Mouse (Mus musculus): Measurements from ENCODE around the gene Memo1.
"Not testable (repeated sequence)": the region's sequence is repeated elsewhere in the genome, so short reads cannot be mapped to it uniquely, and the experiment has no call there.

Gene Memo1

GRCm38 (mm10) chr17:74242788-74243187, 52.5 kb downstream of the Memo1 start:
- no peak for DNase-seq

GRCm38 (mm10) chr17:74240322-74240721, 55.0 kb downstream of the Memo1 start:
- DNase-seq: no peak

GRCm38 (mm10) chr17:74228131-74228759, 67.1 kb downstream of the Memo1 start:
- no peak for DNase-seq

- no peak for DNase-seq
Measured at GRCm38 (mm10) chr17:74217304-74217703, 78.0 kb downstream of the Memo1 start.

GRCm38 (mm10) chr17:74212831-74213524, 82.3 kb downstream of the Memo1 start:
- not testable (repeated sequence) for DNase-seq

GRCm38 (mm10) chr17:74209143-74209908, 86.0 kb downstream of the Memo1 start:
- no peak for DNase-seq

GRCm38 (mm10) chr17:74195943-74196342, 99.4 kb downstream of the Memo1 start:
- no peak for DNase-seq

GRCm38 (mm10) chr17:74194755-74195154, 100.6 kb downstream of the Memo1 start:
- DNase-seq: peak; percentile 22

GRCm38 (mm10) chr17:74193463-74193862, 101.9 kb downstream of the Memo1 start:
- DNase-seq: peak; percentile 17

- DNase-seq: no peak
Measured at GRCm38 (mm10) chr17:74191446-74191845, 103.9 kb downstream of the Memo1 start.

GRCm38 (mm10) chr17:74186197-74186596, 109.1 kb downstream of the Memo1 start:
- DNase-seq: no peak

GRCm38 (mm10) chr17:74184739-74185138, 110.6 kb downstream of the Memo1 start:
- no peak for DNase-seq

- DNase-seq: no peak
Measured at GRCm38 (mm10) chr17:74180889-74181288, 114.4 kb downstream of the Memo1 start.

- not testable (repeated sequence) for DNase-seq
Measured at GRCm38 (mm10) chr17:74179640-74180039, 115.7 kb downstream of the Memo1 start.

- no peak for DNase-seq
Measured at GRCm38 (mm10) chr17:74173726-74174125, 121.6 kb downstream of the Memo1 start.

- DNase-seq: no peak
Measured at GRCm38 (mm10) chr17:74172834-74173233, 122.5 kb downstream of the Memo1 start.

GRCm38 (mm10) chr17:74159443-74159894, 135.9 kb downstream of the Memo1 start:
- DNase-seq: peak; percentile 81

- DNase-seq: no peak
Measured at GRCm38 (mm10) chr17:74158161-74158560, 137.2 kb downstream of the Memo1 start.

All from kidney, adult 9 months (tissue).